Mouse (Mus musculus) urinary bladder, postnatal 36 days (tissue): ENCODE data around the gene Spsb2.

Experiments used
- DNase-seq, 2 experiments: peaks; one replicate each; pipeline ENCODE4 v3.0.0; 2022; ENCODE audit warnings: low spot score in 2 of 2, mixed read lengths in 1 of 2

Gene Spsb2

DNA sequence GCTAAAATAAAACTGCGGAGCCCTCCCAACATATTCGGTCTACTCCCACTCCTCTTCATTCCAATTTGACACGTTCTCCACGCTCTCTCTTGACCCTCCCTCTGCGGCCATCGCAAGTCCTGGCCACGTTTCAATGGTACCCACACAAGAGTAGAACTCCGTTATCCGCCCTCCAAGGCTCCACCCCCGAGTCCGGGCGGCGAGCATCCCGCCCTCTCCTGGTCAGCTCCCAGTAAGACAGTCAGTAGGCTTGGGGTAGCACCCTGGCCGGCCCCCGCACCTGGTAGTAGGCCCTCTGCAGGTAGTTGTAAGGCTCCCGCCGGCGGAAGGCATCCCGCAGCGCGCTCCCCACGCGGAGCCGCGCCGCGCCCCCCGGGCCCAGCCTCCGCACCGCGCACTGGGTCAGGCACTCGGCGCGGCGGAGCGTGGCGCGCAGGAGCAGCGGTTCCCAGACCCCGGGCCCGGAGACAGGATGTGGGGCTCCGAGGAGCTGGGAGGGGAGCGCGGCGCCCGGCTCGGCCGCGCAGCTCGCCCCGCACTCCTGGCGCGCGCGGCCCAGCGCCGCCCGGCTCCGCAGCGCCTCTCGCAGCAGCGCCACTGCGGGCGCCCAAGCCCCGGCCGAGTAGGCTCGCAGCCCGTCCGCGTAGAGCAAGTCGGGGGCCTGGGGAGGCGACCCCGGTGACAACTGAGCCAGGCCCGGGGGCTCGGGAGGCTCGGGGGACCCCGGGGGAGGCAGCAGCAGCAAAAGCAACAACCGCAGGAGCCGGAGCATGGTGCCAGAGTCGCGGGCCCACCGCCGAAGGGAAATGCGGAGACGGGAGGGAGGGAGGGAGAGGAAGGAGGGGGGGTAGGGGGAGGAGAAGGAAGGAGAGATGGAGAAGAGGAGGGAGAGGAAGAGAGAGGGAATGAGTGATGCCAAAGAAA is 48.7 kb downstream of the Spsb2 start, which contains the start of gene P3h3:
TSS of gene P3h3 (minus strand) at position 837 of the 924 bp plus-strand sequence.
- peak; percentile 74 to 83 for DNase-seq

DNA sequence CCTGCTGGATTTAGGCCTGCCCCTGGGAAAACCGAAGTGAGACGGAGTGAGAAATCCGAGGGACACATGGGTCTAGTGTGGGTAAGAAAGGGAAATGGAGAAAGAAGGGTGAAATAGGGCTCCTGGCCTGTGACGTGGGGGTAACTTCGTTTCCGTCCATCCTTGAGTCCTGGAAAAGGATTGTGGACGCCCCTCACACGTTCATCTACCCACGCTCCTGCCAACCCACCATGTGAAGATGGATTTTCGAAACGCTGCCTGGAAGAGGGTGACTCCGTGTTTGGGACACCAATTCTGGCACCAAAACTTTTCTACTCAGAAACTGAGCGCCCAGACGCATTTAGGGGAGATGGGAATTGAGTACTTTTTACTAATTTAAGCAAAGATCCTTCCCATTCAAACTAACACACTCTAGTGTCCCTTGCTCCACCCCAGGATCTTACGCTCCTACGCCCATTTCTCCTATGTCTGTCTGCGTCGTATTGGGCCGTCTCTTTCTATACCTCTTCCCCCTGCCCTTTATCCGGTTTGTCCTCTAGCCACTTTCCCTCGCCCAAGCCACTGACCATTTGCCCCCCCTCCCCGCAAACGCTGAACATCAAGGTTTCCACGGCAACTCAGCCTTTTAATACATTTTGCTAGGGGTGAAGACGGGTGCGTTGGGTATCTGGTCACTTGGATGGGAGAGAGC is 49.5 kb downstream of the Spsb2 start:
- no peak for DNase-seq

DNA sequence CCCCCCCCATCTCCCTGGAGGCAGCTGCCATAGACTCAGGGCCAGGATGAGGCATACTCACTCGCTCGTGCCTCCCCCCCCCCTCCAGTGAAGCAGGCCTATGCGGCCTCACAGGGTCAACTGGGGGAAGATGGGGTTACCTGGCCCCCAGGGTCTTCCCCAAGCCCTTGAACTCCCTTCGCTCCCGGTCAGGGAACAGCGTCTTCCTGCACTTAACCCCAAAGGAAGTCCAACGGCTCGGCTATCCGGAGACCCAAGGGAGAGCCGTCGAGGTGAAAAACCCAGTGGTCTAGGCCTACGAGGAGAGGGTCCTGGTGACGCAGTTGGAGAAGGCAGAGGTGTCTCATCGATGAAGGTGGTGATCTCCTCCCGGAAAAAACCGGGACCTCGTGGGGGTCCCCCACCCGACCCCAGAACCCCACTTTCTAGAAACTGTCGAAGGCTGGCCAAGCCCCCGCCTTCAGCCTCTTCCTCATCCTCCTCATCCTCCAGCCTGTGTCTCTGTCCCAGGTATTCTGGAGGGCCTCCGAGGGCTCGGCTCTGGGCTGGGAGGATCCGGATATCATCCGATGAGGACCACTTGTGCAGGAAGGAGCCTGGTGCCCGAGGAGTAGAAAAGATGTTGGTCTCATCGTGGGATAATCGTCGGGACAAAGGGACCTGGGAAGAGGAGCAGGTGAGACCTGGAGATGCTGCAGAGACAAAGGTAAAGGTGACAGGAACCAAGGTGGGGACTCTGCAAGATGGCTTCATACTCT is 50.3 kb downstream of the Spsb2 start:
- no peak for DNase-seq

DNA sequence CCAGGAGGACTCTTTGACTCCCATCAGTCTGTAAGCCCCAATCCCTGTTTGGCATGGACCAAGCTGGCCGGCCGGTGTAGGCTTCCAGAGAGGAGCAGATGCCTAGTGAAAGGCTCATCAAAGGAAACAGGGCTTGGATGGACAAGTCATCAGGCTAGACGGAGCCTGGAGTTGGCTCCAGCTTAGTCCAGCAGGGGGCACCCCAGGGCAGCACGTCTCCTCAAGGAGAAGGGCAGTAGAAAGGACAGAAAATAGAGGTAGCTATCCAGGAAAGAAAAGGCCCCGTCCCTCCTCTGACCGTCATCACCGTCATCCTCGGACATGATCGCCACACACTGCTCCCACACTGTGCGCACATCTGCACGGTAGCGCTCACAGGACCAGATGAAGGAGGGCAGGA is 51.3 kb downstream of the Spsb2 start:
- DNase-seq: peak; percentile 83 to 85
